In the genomic region with DNA sequence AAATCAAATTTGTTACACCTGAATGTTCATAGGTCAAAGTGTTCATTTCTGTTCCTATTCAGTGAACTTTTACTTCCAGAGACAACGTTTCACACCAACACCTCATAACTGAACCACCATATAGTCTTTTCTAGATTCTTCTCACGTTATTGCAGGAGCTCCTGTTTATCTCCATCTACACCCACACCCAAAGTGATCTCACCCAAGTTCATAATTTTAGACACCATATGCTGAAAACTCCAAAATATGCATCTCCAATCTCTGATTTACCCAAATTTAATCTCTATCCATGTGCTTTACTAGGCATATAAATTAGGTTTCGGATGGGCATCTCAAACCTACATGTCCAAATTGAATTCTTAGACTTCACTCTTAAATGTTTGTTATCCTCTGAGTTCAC, we compare ENCODE assay signal across 20 mouse cellular contexts. TPM values are rescaled to one million over a fixed set of nuclear protein-coding genes. Genes with fewer than 3 reads are reported as not detected.
"Had no signal": no experiment of that assay in that cellular context is flagged by ENCODE, and none has a peak within 500 bp of the region (broad histone marks: within the 10 kb centered on the region; RNA-seq: fewer than 3 reads in every experiment).

No protein-coding gene starts in this region.

- H3K9ac ChIP-seq: neural tube, embryonic 13.5 days; neural tube, embryonic 15.5 days; stomach, embryonic 15.5 days had no signal

- H3K36me3 ChIP-seq: neural tube, embryonic 13.5 days; neural tube, embryonic 15.5 days; stomach, embryonic 15.5 days had no signal

- H3K4me3 ChIP-seq: neural tube, embryonic 13.5 days; neural tube, embryonic 15.5 days; stomach, embryonic 15.5 days had no signal

- H3K4me2 ChIP-seq: neural tube, embryonic 13.5 days; neural tube, embryonic 15.5 days; stomach, embryonic 15.5 days had no signal

- H3K27me3 ChIP-seq: neural tube, embryonic 13.5 days; neural tube, embryonic 15.5 days; stomach, embryonic 15.5 days had no signal

- H3K27ac ChIP-seq: neural tube, embryonic 13.5 days; neural tube, embryonic 15.5 days; stomach, embryonic 15.5 days; stomach, postnatal 0 days had no signal

- H3K9me3 ChIP-seq: neural tube, embryonic 13.5 days; neural tube, embryonic 15.5 days; stomach, embryonic 15.5 days had no signal

- H3K4me1 ChIP-seq: neural tube, embryonic 13.5 days; neural tube, embryonic 15.5 days; stomach, embryonic 15.5 days had no signal

- DNase-seq: retina, postnatal 1 day; right cerebral cortex, adult 18-20 months; right cerebral cortex, postnatal 14 days; right cerebral cortex, postnatal 25 days; right cerebral cortex, postnatal 4 days; spleen, adult 18-20 months; thymus, adult 18-20 months; thymus, adult 2 months; thymus, postnatal 14 days; thymus, postnatal 25 days; thymus, postnatal 36 days; thymus, postnatal 4 days had no signal

RNA-seq across cellular contexts. Expression of a gene that starts 13.4 kb away (rescaled TPM):
- total RNA-seq: neutrophil, adult 5-6 weeks had no signal
- polyA plus RNA-seq: small intestine, adult 2 months; spleen, adult 2 months; thymus, adult 2 months; thymus, postnatal 0 days had no signal
